Mouse (Mus musculus): Measurements from ENCODE around the gene Irx6. TPM values are rescaled to one million over a fixed set of nuclear protein-coding genes. Genes with fewer than 3 reads are reported as not detected.

The Irx6 gene
- polyA plus RNA-seq (2017; shearing (Covaris generic)): not detected

DNA sequence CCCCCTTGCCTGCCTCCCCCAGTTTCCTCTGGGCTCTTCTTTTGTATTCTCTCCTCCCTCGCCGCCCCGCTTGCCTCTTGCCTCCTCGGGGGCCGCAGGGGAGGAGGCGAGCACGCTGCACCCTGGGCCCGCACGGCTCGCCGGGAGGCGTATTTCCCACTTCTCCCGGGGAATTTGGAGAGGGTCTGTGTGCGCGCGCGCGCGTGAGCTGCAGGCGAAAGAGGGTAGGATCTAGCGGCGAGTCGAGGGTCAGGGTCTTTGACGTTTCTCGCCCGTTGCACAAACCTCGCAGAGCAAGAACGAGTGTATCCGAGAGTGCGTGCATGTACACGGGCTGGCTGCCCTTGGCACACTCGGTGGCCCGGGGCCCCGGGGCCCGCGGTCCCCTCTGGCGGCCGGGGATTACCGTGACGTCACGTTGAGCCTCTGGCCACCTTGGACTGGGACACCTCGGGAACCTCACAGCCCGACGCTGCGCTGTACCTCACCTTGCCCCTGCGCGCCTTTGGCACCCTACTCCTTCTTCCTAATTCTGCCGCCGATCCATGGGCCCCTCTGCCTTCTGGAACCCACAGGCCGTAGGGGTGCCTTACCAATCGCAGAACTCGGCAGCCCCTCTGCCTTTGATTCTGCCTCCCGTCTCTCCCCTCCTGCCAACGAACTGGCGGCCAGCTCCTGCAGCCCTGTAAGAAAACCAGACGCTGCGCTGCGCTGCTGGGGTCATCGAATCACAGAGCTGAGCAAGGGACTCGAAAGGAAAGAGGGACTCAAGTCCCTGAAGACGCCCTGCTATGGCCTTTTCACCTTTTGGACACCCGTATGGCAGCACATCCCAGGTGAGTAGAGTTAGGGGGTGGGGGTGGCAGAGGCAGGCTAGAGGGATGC is at the start of gene Irx6:
Gene Irx6, plus strand, starts transcription at position 45 of the 885 bp plus-strand sequence.

Other genes with a start within 250 kb of the Irx6 start
- not detected for gene Mmp2, start 153.0 kb downstream of the Irx6 start, polyA plus RNA-seq (2017; shearing (Covaris generic))
- not detected for gene Lpcat2, start 181.1 kb downstream of the Irx6 start, polyA plus RNA-seq (2017; shearing (Covaris generic))
- not detected for gene Capns2, start 227.1 kb downstream of the Irx6 start, polyA plus RNA-seq (2017; shearing (Covaris generic))

All from effector memory CD4-positive, alpha-beta T cell, adult 5 months (primary cell).